In genomic region chr11:84562758-84563347, GRCm38 (mm10) we compare ENCODE assay signal across 16 mouse cellular contexts. TPM values are rescaled to one million over a fixed set of nuclear protein-coding genes. Genes with fewer than 3 reads are reported as not detected.
DNase-seq lines count a peak whose midpoint lies in the region; ATAC-seq lines count a peak whose summit lies in the region.
"Had no signal": no experiment of that assay in that cellular context is flagged by ENCODE, and none has a peak within 500 bp of the region (broad histone marks: within the 10 kb centered on the region; RNA-seq: fewer than 3 reads in every experiment).

No protein-coding gene starts in this region.

- WGBS in forebrain, embryonic 10.5 days, result 16% methylated on average over 9 of the region's 9 CpGs
- WGBS in forebrain, embryonic 16.5 days, result 17% methylated on average over 9 of the region's 9 CpGs
- WGBS in forebrain, embryonic 15.5 days, result 20% methylated on average over 9 of the region's 9 CpGs
- 15% methylated on average over 9 of the region's 9 CpGs for WGBS in midbrain, embryonic 12.5 days

- peaks cover 26% of the 10 kb centered on the region for H3K4me1 ChIP-seq in forebrain, embryonic 10.5 days
- H3K4me1 ChIP-seq in forebrain, embryonic 16.5 days (replicated peaks; ENCODE audit: control insufficient read depth, insufficient read depth, low read length), result peaks cover 11% of the 10 kb centered on the region
- peaks cover 26% of the 10 kb centered on the region for H3K4me1 ChIP-seq in forebrain, embryonic 15.5 days
- H3K4me1 ChIP-seq in midbrain, embryonic 12.5 days, result peaks cover 21% of the 10 kb centered on the region
- H3K4me1 ChIP-seq: heart, embryonic 15.5 days had no signal

- no peaks in the 10 kb centered on the region for H3K9me3 ChIP-seq in forebrain, embryonic 10.5 days
- no peaks in the 10 kb centered on the region for H3K9me3 ChIP-seq in forebrain, embryonic 16.5 days (ENCODE audit: control insufficient read depth, low read length)
- H3K9me3 ChIP-seq in forebrain, embryonic 15.5 days, result no peaks in the 10 kb centered on the region
- H3K9me3 ChIP-seq in midbrain, embryonic 12.5 days, result no peaks in the 10 kb centered on the region
- H3K9me3 ChIP-seq: heart, embryonic 15.5 days had no signal

- DNase-seq in forebrain, embryonic 10.5 days (ENCODE audit: extremely low spot score, low spot score), result no peak
- DNase-seq in WW6 (ENCODE audit: low read depth, low spot score), result peak; percentile 22
- no peak for DNase-seq in gastrocnemius, adult 8-10 months (ENCODE audit: low spot score in 2 of 2)
- DNase-seq: adrenal gland, postnatal 36 days; cerebellum, adult 18-20 months; gastrocnemius, postnatal 14 days; right cerebral cortex, postnatal 14 days; thymus, postnatal 14 days had no signal

- H3K27ac ChIP-seq in forebrain, embryonic 10.5 days, result peak overlapping the region; percentile 72
- no peak overlapping the region for H3K27ac ChIP-seq in forebrain, embryonic 16.5 days (ENCODE audit: low read length)
- no peak overlapping the region for H3K27ac ChIP-seq in forebrain, embryonic 15.5 days (replicated peaks)
- peak overlapping the region; percentile 60 for H3K27ac ChIP-seq in midbrain, embryonic 12.5 days (replicated peaks)
- H3K27ac ChIP-seq: heart, embryonic 15.5 days had no signal

- no peak overlapping the region for H3K9ac ChIP-seq in forebrain, embryonic 16.5 days (replicated peaks; ENCODE audit: low read depth, low read length)
- H3K9ac ChIP-seq in forebrain, embryonic 15.5 days (replicated peaks), result no peak overlapping the region
- H3K9ac ChIP-seq in midbrain, embryonic 12.5 days (replicated peaks), result peak overlapping the region; percentile 11; the same call in 1 of the 2 replicates
- H3K9ac ChIP-seq: heart, embryonic 15.5 days had no signal

- ATAC-seq in forebrain, embryonic 16.5 days, result no peak
- peak; percentile 32; the same call in 1 of the 2 replicates for ATAC-seq in forebrain, embryonic 15.5 days (replicated peaks)
- ATAC-seq in midbrain, embryonic 12.5 days (ENCODE audit: low FRiP score, low read depth), result no peak
- ATAC-seq in megakaryocyte-erythroid progenitor cell, adult 5-6 weeks (replicated peaks; ENCODE audit: low FRiP score, low TSS enrichment, poor library complexity, severe bottlenecking), result no peak
- no peak for ATAC-seq in erythroid progenitor cell, adult 5-6 weeks (replicated peaks; ENCODE audit: low FRiP score, poor library complexity, severe bottlenecking)
- ATAC-seq: intestine, postnatal 0 days had no signal

- no peaks in the 10 kb centered on the region for H3K36me3 ChIP-seq in forebrain, embryonic 10.5 days (replicated peaks)
- H3K36me3 ChIP-seq in forebrain, embryonic 16.5 days (ENCODE audit: control insufficient read depth, insufficient read depth), result no peaks in the 10 kb centered on the region
- no peaks in the 10 kb centered on the region for H3K36me3 ChIP-seq in forebrain, embryonic 15.5 days
- H3K36me3 ChIP-seq in midbrain, embryonic 12.5 days, result no peaks in the 10 kb centered on the region
- H3K36me3 ChIP-seq: heart, embryonic 15.5 days had no signal

- peaks cover 64% of the 10 kb centered on the region for H3K27me3 ChIP-seq in forebrain, embryonic 10.5 days (ENCODE audit: poor library complexity, severe bottlenecking)
- 0 out of 2 replicates have a peak, but pooled peaks cover 4% of the 10 kb centered on the region for H3K27me3 ChIP-seq in forebrain, embryonic 16.5 days (replicated peaks; ENCODE audit: control insufficient read depth, insufficient read depth, low read length)
- peaks cover 12% of the 10 kb centered on the region; the same call in 1 of the 2 replicates for H3K27me3 ChIP-seq in forebrain, embryonic 15.5 days
- peaks cover 33% of the 10 kb centered on the region for H3K27me3 ChIP-seq in midbrain, embryonic 12.5 days

- H3K4me3 ChIP-seq in forebrain, embryonic 10.5 days, result peak overlapping the region; percentile 8; the same call in 1 of the 2 replicates
- H3K4me3 ChIP-seq in forebrain, embryonic 16.5 days (replicated peaks; ENCODE audit: low read length), result no peak overlapping the region
- H3K4me3 ChIP-seq in forebrain, embryonic 15.5 days, result no peak overlapping the region
- H3K4me3 ChIP-seq in midbrain, embryonic 12.5 days, result no peak overlapping the region
- H3K4me3 ChIP-seq: heart, embryonic 15.5 days had no signal

- no peak overlapping the region for H3K4me2 ChIP-seq in forebrain, embryonic 16.5 days (ENCODE audit: low read length)
- H3K4me2 ChIP-seq in forebrain, embryonic 15.5 days (replicated peaks), result no peak overlapping the region
- peak overlapping the region; percentile 29 for H3K4me2 ChIP-seq in midbrain, embryonic 12.5 days (replicated peaks)
- H3K4me2 ChIP-seq: heart, embryonic 15.5 days had no signal

RNA-seq across cellular contexts. Expression of gene Lhx1, which starts 37.5 kb away (rescaled TPM):
- polyA plus RNA-seq in forebrain, embryonic 10.5 days (2016; fragmentation: Nextera tagmentation; extraction: Ambion mirVana), result 1.3 and 2.6 TPM in 2 replicates
- polyA plus RNA-seq in forebrain, embryonic 16.5 days (2015; fragmentation: Nextera tagmentation; extraction: Ambion mirVana), result 2.7 and 3.0 TPM in 2 replicates
- polyA plus RNA-seq in forebrain, embryonic 15.5 days (2015; fragmentation: Nextera tagmentation; extraction: Ambion mirVana), result 3.4 and 4.8 TPM in 2 replicates
- 50.5 and 55.0 TPM in 2 replicates for polyA plus RNA-seq in midbrain, embryonic 12.5 days (2016; fragmentation: Nextera tagmentation; extraction: Ambion mirVana)
- not detected in 2 replicates for total RNA-seq in megakaryocyte-erythroid progenitor cell, adult 5-6 weeks (2014; fragmentation: Nextera tagmentation)
- total RNA-seq in megakaryocyte-erythroid progenitor cell, adult 5-6 weeks (2017), result not detected in 2 replicates
- total RNA-seq in gastrocnemius, adult 8-10 months (2022), result not detected
- not detected in 2 replicates for total RNA-seq in erythroid progenitor cell, adult 5-6 weeks (2015; ENCODE audit: low replicate concordance)
- total RNA-seq in erythroid progenitor cell, adult 5-6 weeks (2017; ENCODE audit: low replicate concordance), result not detected in 2 replicates
- total RNA-seq: adrenal gland, postnatal 36 days; gastrocnemius, postnatal 14 days; left cerebral cortex, postnatal 36 days had no signal
- polyA plus RNA-seq: heart, embryonic 15.5 days had no signal

RNA-seq across cellular contexts. Expression of gene Aatf, which starts 49.5 kb away (rescaled TPM):
- 63.2 and 64.7 TPM in 2 replicates for polyA plus RNA-seq in forebrain, embryonic 10.5 days (2016; fragmentation: Nextera tagmentation; extraction: Ambion mirVana)
- 56.9 and 58.5 TPM in 2 replicates for polyA plus RNA-seq in forebrain, embryonic 16.5 days (2015; fragmentation: Nextera tagmentation; extraction: Ambion mirVana)
- polyA plus RNA-seq in forebrain, embryonic 15.5 days (2015; fragmentation: Nextera tagmentation; extraction: Ambion mirVana), result 54.0 and 54.8 TPM in 2 replicates
- 56.6 and 58.8 TPM in 2 replicates for polyA plus RNA-seq in midbrain, embryonic 12.5 days (2016; fragmentation: Nextera tagmentation; extraction: Ambion mirVana)
- total RNA-seq in megakaryocyte-erythroid progenitor cell, adult 5-6 weeks (2014; fragmentation: Nextera tagmentation), result 60.7 and 101 TPM in 2 replicates
- 177 and 220 TPM in 2 replicates for total RNA-seq in megakaryocyte-erythroid progenitor cell, adult 5-6 weeks (2017)
- 10 to 100 TPM; 10.2 to 14.5 (median 13.7) TPM for total RNA-seq in gastrocnemius, adult 8-10 months (2022)
- total RNA-seq in erythroid progenitor cell, adult 5-6 weeks (2015; ENCODE audit: low replicate concordance), result 5.4 and 15.5 TPM in 2 replicates
- total RNA-seq in erythroid progenitor cell, adult 5-6 weeks (2017; ENCODE audit: low replicate concordance), result 5.4 and 19.7 TPM in 2 replicates

Comparison
In these comparisons a context has a peak if more than half of its experiments do, and no peak if none do; other contexts are left out.
1. H3K27ac ChIP-seq: peak in forebrain, embryonic 10.5 days (single experiment) and midbrain, embryonic 12.5 days (single experiment); none in forebrain, embryonic 16.5 days (single experiment) and forebrain, embryonic 15.5 days (single experiment).